ENCODE assay signal across 28 mouse cellular contexts in genomic region chr3:135614376-135614775, GRCm38 (mm10).
"Had no signal": no experiment of that assay in that cellular context is flagged by ENCODE, and none has a peak within 500 bp of the region (broad histone marks: within the 10 kb centered on the region; RNA-seq: fewer than 3 reads in every experiment).

No protein-coding gene starts in this region.

- ATAC-seq: forebrain, embryonic 13.5 days; forebrain, embryonic 14.5 days; forebrain, embryonic 15.5 days; forebrain, embryonic 16.5 days; forebrain, postnatal 0 days had no signal

- H3K27ac ChIP-seq: embryonic facial prominence, embryonic 10.5 days; embryonic facial prominence, embryonic 12.5 days; embryonic facial prominence, embryonic 13.5 days; embryonic facial prominence, embryonic 15.5 days; forebrain, embryonic 10.5 days; forebrain, embryonic 12.5 days; forebrain, embryonic 13.5 days; forebrain, embryonic 15.5 days; gastrocnemius, adult 2 months; heart, adult 2 months had no signal

- DNase-seq: cerebellum, adult 8-10 months; cerebellum, adult 9-10 months; cerebellum, adult 9-11 months; cerebellum, postnatal 10 days; cerebellum, postnatal 14 days; cerebellum, postnatal 25 days; cerebellum, postnatal 36 days; embryo, embryonic 11 days; forebrain, postnatal 0 days; gastrocnemius, adult 2 months; gastrocnemius, postnatal 10 days; gastrocnemius, postnatal 14 days; gastrocnemius, postnatal 25 days; gastrocnemius, postnatal 36 days; heart, adult 11 months; heart, adult 18-20 months; heart, adult 2 months had no signal

- H3K9me3 ChIP-seq: embryonic facial prominence, embryonic 10.5 days; embryonic facial prominence, embryonic 12.5 days; embryonic facial prominence, embryonic 13.5 days; embryonic facial prominence, embryonic 15.5 days; forebrain, embryonic 10.5 days; forebrain, embryonic 12.5 days; forebrain, embryonic 13.5 days; forebrain, embryonic 15.5 days had no signal

- H3K4me1 ChIP-seq: embryonic facial prominence, embryonic 10.5 days; embryonic facial prominence, embryonic 12.5 days; embryonic facial prominence, embryonic 13.5 days; embryonic facial prominence, embryonic 15.5 days; forebrain, embryonic 10.5 days; forebrain, embryonic 12.5 days; forebrain, embryonic 13.5 days had no signal

- H3K4me2 ChIP-seq: embryonic facial prominence, embryonic 12.5 days; embryonic facial prominence, embryonic 13.5 days; embryonic facial prominence, embryonic 15.5 days; forebrain, embryonic 12.5 days; forebrain, embryonic 13.5 days; forebrain, embryonic 15.5 days had no signal

- H3K27me3 ChIP-seq: embryonic facial prominence, embryonic 12.5 days; embryonic facial prominence, embryonic 13.5 days; embryonic facial prominence, embryonic 15.5 days; forebrain, embryonic 12.5 days; forebrain, embryonic 13.5 days; forebrain, embryonic 15.5 days had no signal

- H3K4me3 ChIP-seq: embryonic facial prominence, embryonic 10.5 days; embryonic facial prominence, embryonic 12.5 days; embryonic facial prominence, embryonic 13.5 days; embryonic facial prominence, embryonic 15.5 days; erythroblast, embryonic 14.5 days; forebrain, embryonic 10.5 days; forebrain, embryonic 12.5 days; forebrain, embryonic 13.5 days; forebrain, embryonic 15.5 days; gastrocnemius, adult 2 months; heart, adult 2 months had no signal

- H3K9ac ChIP-seq: embryonic facial prominence, embryonic 12.5 days; embryonic facial prominence, embryonic 13.5 days; embryonic facial prominence, embryonic 15.5 days; forebrain, embryonic 12.5 days; forebrain, embryonic 13.5 days; forebrain, embryonic 15.5 days; forebrain, postnatal 0 days had no signal
